In genomic region chr4:88514403-88514802, GRCm38 (mm10) we compare ENCODE assay signal across 9 mouse cellular contexts. TPM values are rescaled to one million over a fixed set of nuclear protein-coding genes. Genes with fewer than 3 reads are reported as not detected.
DNase-seq lines count a peak whose midpoint lies in the region; ATAC-seq and TF ChIP-seq lines count a peak whose summit lies in the region.
"Had no signal": no experiment of that assay in that cellular context is flagged by ENCODE, and none has a peak within 500 bp of the region (broad histone marks: within the 10 kb centered on the region; RNA-seq: fewer than 3 reads in every experiment).

No protein-coding gene starts in this region.

- H3K27ac ChIP-seq in hindbrain, embryonic 11.5 days (ENCODE audit: low read depth, low read length) = no peak overlapping the region
- H3K27ac ChIP-seq in hindbrain, embryonic 12.5 days = no peak overlapping the region
- 0 out of 2 replicates have a peak overlapping the region, but pooled peaks have one; percentile 16 for H3K27ac ChIP-seq in heart, postnatal 0 days (ENCODE audit: low read depth)
- H3K27ac ChIP-seq: macrophage had no signal

- TF ChIP-seq EP300 in heart, postnatal 0 days (IDR thresholded peaks at IDR 0.05; ENCODE audit: low read depth) = no peak

- intact Hi-C loops in left cerebral cortex, postnatal 10 days (cut with DNase I) = no loop called here

- no peak overlapping the region for H3K4me2 ChIP-seq in hindbrain, embryonic 11.5 days (replicated peaks; ENCODE audit: low read depth, low read length)
- no peak overlapping the region for H3K4me2 ChIP-seq in hindbrain, embryonic 12.5 days (replicated peaks)
- H3K4me2 ChIP-seq in heart, postnatal 0 days (ENCODE audit: low read depth, low read length) = no peak overlapping the region

- peak; percentile 53 for DNase-seq in hindbrain, embryonic 11.5 days (ENCODE audit: low spot score)
- DNase-seq in Muller cell, postnatal 12 days (ENCODE audit: inconsistent ontology term) = peak; percentile 44
- peak; percentile 34 for DNase-seq in embryo, embryonic 9.5 days (ENCODE audit: extremely low spot score)
- DNase-seq in heart, postnatal 0 days (ENCODE audit: low spot score) = peak; percentile 65
- DNase-seq in left cerebral cortex, postnatal 10 days (ENCODE audit: extremely low spot score in 1 of 2, low spot score in 2 of 2) = peak; percentile 37 to 63
- DNase-seq in splenic B cell, adult 2 months (ENCODE audit: low read depth, low spot score) = peak; percentile 50

- H3K4me3 ChIP-seq in hindbrain, embryonic 11.5 days (ENCODE audit: low read depth, low read length) = no peak overlapping the region
- no peak overlapping the region for H3K4me3 ChIP-seq in hindbrain, embryonic 12.5 days
- H3K4me3 ChIP-seq in heart, postnatal 0 days (ENCODE audit: low read depth, low read length) = no peak overlapping the region

- H3K9ac ChIP-seq in hindbrain, embryonic 11.5 days (ENCODE audit: low read depth, low read length) = no peak overlapping the region
- no peak overlapping the region for H3K9ac ChIP-seq in hindbrain, embryonic 12.5 days
- no peak overlapping the region for H3K9ac ChIP-seq in heart, postnatal 0 days (replicated peaks; ENCODE audit: low read depth, low read length)

- H3K9me3 ChIP-seq in hindbrain, embryonic 11.5 days (ENCODE audit: control insufficient read depth, low read length) = no peaks in the 10 kb centered on the region
- no peaks in the 10 kb centered on the region for H3K9me3 ChIP-seq in hindbrain, embryonic 12.5 days (replicated peaks)
- no peaks in the 10 kb centered on the region for H3K9me3 ChIP-seq in heart, postnatal 0 days (replicated peaks; ENCODE audit: control insufficient read depth, low read length)

- peak; percentile 76 for TF ChIP-seq CTCF in heart, postnatal 0 days (IDR thresholded peaks at IDR 0.05; ENCODE audit: low read depth)

- H3K36me3 ChIP-seq in hindbrain, embryonic 11.5 days (ENCODE audit: control insufficient read depth, insufficient read depth, low read length) = no peaks in the 10 kb centered on the region
- no peaks in the 10 kb centered on the region for H3K36me3 ChIP-seq in hindbrain, embryonic 12.5 days
- H3K36me3 ChIP-seq in heart, postnatal 0 days (replicated peaks; ENCODE audit: control insufficient read depth, insufficient read depth, low read length) = no peaks in the 10 kb centered on the region
- H3K36me3 ChIP-seq in splenic B cell, adult 2 months (ENCODE audit: control insufficient read depth, insufficient read depth, low read length, poor library complexity, severe bottlenecking) = no peaks in the 10 kb centered on the region

- no peaks in the 10 kb centered on the region for H3K4me1 ChIP-seq in hindbrain, embryonic 11.5 days (replicated peaks; ENCODE audit: control insufficient read depth, insufficient read depth, low read length)
- peaks cover 2% of the 10 kb centered on the region; the same call in 1 of the 2 replicates for H3K4me1 ChIP-seq in hindbrain, embryonic 12.5 days
- peaks cover 7% of the 10 kb centered on the region; the same call in 1 of the 2 replicates for H3K4me1 ChIP-seq in heart, postnatal 0 days (ENCODE audit: control insufficient read depth, insufficient read depth)

- WGBS in hindbrain, embryonic 11.5 days = 40% methylated on average over 4 of the region's 4 CpGs
- 42% methylated on average over 4 of the region's 4 CpGs for WGBS in hindbrain, embryonic 12.5 days
- 21% methylated on average over 4 of the region's 4 CpGs for WGBS in heart, postnatal 0 days

- no peak; the same call in 1 of the 2 replicates for ATAC-seq in hindbrain, embryonic 11.5 days (ENCODE audit: low FRiP score)
- ATAC-seq in hindbrain, embryonic 12.5 days (ENCODE audit: low FRiP score) = no peak
- ATAC-seq in heart, postnatal 0 days (ENCODE audit: insufficient read depth, low read depth) = 0 out of 2 replicates have a peak, but pooled peaks have one; percentile 48
- peak; percentile 83 for ATAC-seq in megakaryocyte, adult 5-6 weeks (ENCODE audit: poor library complexity, severe bottlenecking)

- no peaks in the 10 kb centered on the region for H3K27me3 ChIP-seq in hindbrain, embryonic 11.5 days (ENCODE audit: control insufficient read depth, insufficient read depth, low read length)
- no peaks in the 10 kb centered on the region for H3K27me3 ChIP-seq in hindbrain, embryonic 12.5 days
- H3K27me3 ChIP-seq in heart, postnatal 0 days (ENCODE audit: control insufficient read depth, insufficient read depth, low read length) = no peaks in the 10 kb centered on the region
- H3K27me3 ChIP-seq in splenic B cell, adult 2 months (ENCODE audit: control insufficient read depth, insufficient read depth, low read length, poor library complexity, severe bottlenecking) = no peaks in the 10 kb centered on the region

RNA-seq across cellular contexts. Expression of gene Ifnb1, which starts 8.2 kb away (rescaled TPM):
- not detected in 2 replicates for polyA plus RNA-seq in hindbrain, embryonic 11.5 days (2014; fragmentation: Nextera tagmentation; extraction: Ambion mirVana)
- polyA plus RNA-seq in hindbrain, embryonic 12.5 days (2016; fragmentation: Nextera tagmentation; extraction: Ambion mirVana) = not detected in 2 replicates
- not detected in 2 replicates for total RNA-seq in heart, postnatal 0 days (2014; rRNA removed; ENCODE audit: low replicate concordance)
- not detected in 2 replicates for polyA plus RNA-seq in heart, postnatal 0 days (2015; fragmentation: Nextera tagmentation; extraction: Ambion mirVana)
- total RNA-seq in left cerebral cortex, postnatal 10 days (2021) = not detected
- total RNA-seq in megakaryocyte, adult 5-6 weeks (2015) = not detected in 2 replicates
- not detected in 2 replicates for total RNA-seq in megakaryocyte, adult 5-6 weeks (2017)

RNA-seq across cellular contexts. Expression of gene Ifna15, which starts 43.6 kb away (rescaled TPM):
- not detected in 2 replicates for polyA plus RNA-seq in hindbrain, embryonic 11.5 days (2014; fragmentation: Nextera tagmentation; extraction: Ambion mirVana)
- not detected in 2 replicates for polyA plus RNA-seq in hindbrain, embryonic 12.5 days (2016; fragmentation: Nextera tagmentation; extraction: Ambion mirVana)
- not detected in 2 replicates for total RNA-seq in heart, postnatal 0 days (2014; rRNA removed; ENCODE audit: low replicate concordance)
- polyA plus RNA-seq in heart, postnatal 0 days (2015; fragmentation: Nextera tagmentation; extraction: Ambion mirVana) = not detected in 2 replicates
- total RNA-seq in left cerebral cortex, postnatal 10 days (2021) = not detected
- total RNA-seq in megakaryocyte, adult 5-6 weeks (2015) = not detected in 2 replicates
- total RNA-seq in megakaryocyte, adult 5-6 weeks (2017) = not detected in 2 replicates
- polyA plus RNA-seq: macrophage had no signal

RNA-seq across cellular contexts. Expression of gene Ifna14, which starts 57.2 kb away (rescaled TPM):
- not detected in 2 replicates for polyA plus RNA-seq in hindbrain, embryonic 11.5 days (2014; fragmentation: Nextera tagmentation; extraction: Ambion mirVana)
- polyA plus RNA-seq in hindbrain, embryonic 12.5 days (2016; fragmentation: Nextera tagmentation; extraction: Ambion mirVana) = not detected in 2 replicates
- total RNA-seq in heart, postnatal 0 days (2014; rRNA removed; ENCODE audit: low replicate concordance) = not detected in 2 replicates
- polyA plus RNA-seq in heart, postnatal 0 days (2015; fragmentation: Nextera tagmentation; extraction: Ambion mirVana) = not detected in 2 replicates
- total RNA-seq in left cerebral cortex, postnatal 10 days (2021) = not detected
- not detected in 2 replicates for total RNA-seq in megakaryocyte, adult 5-6 weeks (2015)
- not detected in 2 replicates for total RNA-seq in megakaryocyte, adult 5-6 weeks (2017)
- polyA plus RNA-seq: macrophage had no signal

Comparison
In these comparisons a context has a peak if more than half of its experiments do, and no peak if none do; other contexts are left out.
1. ATAC-seq: peak in heart, postnatal 0 days (single experiment) and megakaryocyte, adult 5-6 weeks (single experiment); none in hindbrain, embryonic 11.5 days (single experiment) and hindbrain, embryonic 12.5 days (single experiment).
2. Peak in every context shown above with its lines, with median percentiles within 50 percentile points of each other: DNase-seq.